Mouse (Mus musculus) kidney, postnatal 0 days (tissue): ENCODE results near the gene Grin2d. TPM values are rescaled to one million over a fixed set of nuclear protein-coding genes. Genes with fewer than 3 reads are reported as not detected.

ENCODE experiments used
- ATAC-seq: fragments of 200-750 bp; cut with Nextera tagmentation; replicated peaks from 2 replicates; pipeline ENCODE4 v1.8.0; 2017; ENCODE audit warnings: low read depth, moderate number of reproducible peaks, moderate TSS enrichment, moderate library complexity; ENCODE audit not compliant: low FRiP score
- DNase-seq: peaks from one replicate; pipeline ENCODE4 v3.0.0-alpha.2; 2016; ENCODE audit warnings: low spot score
- H3K27ac ChIP-seq: fragments of 300-500 bp; sonication (generic); 2 replicates; pipeline ENCODE4 v1.5.1; 2014; ENCODE audit warnings: mild to moderate bottlenecking
- H3K27me3 ChIP-seq: fragments of 300-500 bp; sonication (generic); 2 replicates; pipeline ENCODE4 v1.6.1; 2014; ENCODE audit warnings: low read length, mixed read lengths; ENCODE audit not compliant: insufficient read depth
- H3K36me3 ChIP-seq: fragments of 300-500 bp; sonication (generic); 2 replicates; pipeline ENCODE4 v1.6.1; 2014; ENCODE audit warnings: low read length, mixed read lengths; ENCODE audit not compliant: insufficient read depth
- H3K4me1 ChIP-seq: fragments of 300-500 bp; sonication (generic); replicated peaks from 2 replicates; pipeline ENCODE4 v1.6.1; 2014; ENCODE audit warnings: antibody characterized with exemption, low read length, mixed read lengths; ENCODE audit not compliant: insufficient read depth
- H3K4me2 ChIP-seq: fragments of 300-500 bp; sonication (generic); 2 replicates; pipeline ENCODE4 v1.6.1; 2014; ENCODE audit warnings: mild to moderate bottlenecking, low read length, moderate library complexity, mixed read lengths
- H3K4me3 ChIP-seq: fragments of 300-500 bp; sonication (generic); replicated peaks from 2 replicates; pipeline ENCODE4 v1.5.1; 2014; ENCODE audit warnings: low read depth, low read length
- H3K9ac ChIP-seq: fragments of 300-500 bp; sonication (generic); 2 replicates; pipeline ENCODE4 v1.6.1; 2014; ENCODE audit warnings: low read depth, low read length
- H3K9me3 ChIP-seq: fragments of 300-500 bp; sonication (generic); replicated peaks from 2 replicates; pipeline ENCODE4 v1.6.1; 2016; ENCODE audit warnings: low read length, inconsistent platforms, mixed read lengths
- CTCF ChIP-seq: IDR thresholded peaks from 2 replicates; pipeline ENCODE4 v1.5.1; 2016; ENCODE audit warnings: antibody characterized with exemption, low read depth, mild to moderate bottlenecking, moderate library complexity
- WGBS: fragments of 180-500 bp; shearing (Covaris S2); extraction: QIAGEN DNeasy Blood & Tissue Kit; methylation state at CpG from one replicate; pipeline ENCODE4 v1.1.7; 2014; 5-methylcytosine and 5-hydroxymethylcytosine counted together
- polyA plus RNA-seq: library from polyadenylated mRNA; unstranded; fragments of >200 nt; fragmentation: Nextera tagmentation; extraction: Ambion mirVana; gene quantifications from 2 replicates; pipeline ENCODE4 v1.2.1, GENCODE M21; 2015

The Grin2d gene
- polyA plus RNA-seq, 1 experiment from 2014 or later, result 0.32 TPM

- whole genome bisulfite sequencing, result 73% methylated on average over 12 of the region's 12 CpGs
- DNase-seq (no peak), ATAC-seq (no peak)
- no peak overlapping the region for H3K4me3 ChIP-seq
- 0 out of 2 replicates have a peak, but pooled peaks cover 6% of the 10 kb centered on the region for H3K4me1 ChIP-seq
- H3K4me2 ChIP-seq, result no peak overlapping the region
- no peaks in the 10 kb centered on the region for H3K27me3 ChIP-seq
- no peak overlapping the region for H3K9ac ChIP-seq
- H3K27ac ChIP-seq, result no peak overlapping the region
- TF ChIP-seq CTCF, result no peak
- no peaks in the 10 kb centered on the region for H3K36me3 ChIP-seq
- no peaks in the 10 kb centered on the region for H3K9me3 ChIP-seq
Observed at GRCm38 (mm10) chr7:45853089-45853488, 25.1 kb downstream of the Grin2d start.

- H3K4me1 ChIP-seq, result no peaks in the 10 kb centered on the region
- TF ChIP-seq CTCF, result no peak
- no peaks in the 10 kb centered on the region for H3K36me3 ChIP-seq
- no peak overlapping the region for H3K27ac ChIP-seq
- H3K4me2 ChIP-seq, result no peak overlapping the region
- ATAC-seq (no peak), DNase-seq (no peak)
- H3K4me3 ChIP-seq, result no peak overlapping the region
- no peaks in the 10 kb centered on the region for H3K9me3 ChIP-seq
- no peaks in the 10 kb centered on the region for H3K27me3 ChIP-seq
- 71% methylated on average over 3 of the region's 3 CpGs for WGBS
- H3K9ac ChIP-seq, result no peak overlapping the region
Observed at GRCm38 (mm10) chr7:45850661-45851060, 27.5 kb downstream of the Grin2d start.

GRCm38 (mm10) chr7:45848447-45849027, 29.6 kb downstream of the Grin2d start:
- H3K4me1 ChIP-seq, result no peaks in the 10 kb centered on the region
- DNase-seq (no peak), ATAC-seq (no peak)
- no peaks in the 10 kb centered on the region for H3K27me3 ChIP-seq
- no peak for TF ChIP-seq CTCF
- no peaks in the 10 kb centered on the region for H3K36me3 ChIP-seq
- no peak overlapping the region for H3K4me3 ChIP-seq
- H3K27ac ChIP-seq, result no peak overlapping the region
- WGBS, result 18% methylated on average over 6 of the region's 6 CpGs
- H3K9ac ChIP-seq, result no peak overlapping the region
- no peak overlapping the region for H3K4me2 ChIP-seq
- H3K9me3 ChIP-seq, result no peaks in the 10 kb centered on the region

- WGBS, result 88% methylated on average over 10 of the region's 10 CpGs
- H3K36me3 ChIP-seq, result no peaks in the 10 kb centered on the region
- no peak overlapping the region for H3K9ac ChIP-seq
- DNase-seq (no peak), ATAC-seq (no peak)
- no peaks in the 10 kb centered on the region for H3K27me3 ChIP-seq
- no peaks in the 10 kb centered on the region for H3K4me1 ChIP-seq
- no peak overlapping the region for H3K27ac ChIP-seq
- H3K4me2 ChIP-seq, result no peak overlapping the region
- H3K4me3 ChIP-seq, result no peak overlapping the region
- no peaks in the 10 kb centered on the region for H3K9me3 ChIP-seq
- TF ChIP-seq CTCF, result no peak
Observed at GRCm38 (mm10) chr7:45842950-45843744, 35.0 kb downstream of the Grin2d start.

- H3K4me3 ChIP-seq, result peak overlapping the region; percentile 29
- no peaks in the 10 kb centered on the region for H3K9me3 ChIP-seq
- peaks cover under 1% of the 10 kb centered on the region; the same call in 1 of the 2 replicates for H3K36me3 ChIP-seq
- peak overlapping the region; percentile 47 for H3K9ac ChIP-seq
- H3K4me1 ChIP-seq, result peaks cover 20% of the 10 kb centered on the region
- peaks cover 33% of the 10 kb centered on the region for H3K27me3 ChIP-seq
- no peak overlapping the region for H3K27ac ChIP-seq
- WGBS, result 7% methylated on average over 13 of the region's 31 CpGs
- DNase-seq, result no peak
- no peak for TF ChIP-seq CTCF
- ATAC-seq, result no peak
- peak overlapping the region; percentile 55 for H3K4me2 ChIP-seq
Observed at GRCm38 (mm10) chr7:45833924-45834323, 44.3 kb downstream of the Grin2d start.

GRCm38 (mm10) chr7:45833148-45833790, 44.9 kb downstream of the Grin2d start:
- H3K4me3 ChIP-seq, result peak overlapping the region; percentile 29
- 0 out of 2 replicates have a peak, but pooled peaks have one; percentile 15 for ATAC-seq
- H3K27ac ChIP-seq, result no peak overlapping the region
- 1% methylated on average over 65 of the region's 86 CpGs for WGBS
- peaks cover 6% of the 10 kb centered on the region; the same call in 1 of the 2 replicates for H3K36me3 ChIP-seq
- peak overlapping the region; percentile 55 for H3K4me2 ChIP-seq
- no peak for TF ChIP-seq CTCF
- no peak for DNase-seq
- H3K4me1 ChIP-seq, result peaks cover 20% of the 10 kb centered on the region
- H3K27me3 ChIP-seq, result peaks cover 33% of the 10 kb centered on the region
- no peaks in the 10 kb centered on the region for H3K9me3 ChIP-seq
- peak overlapping the region; percentile 47; the same call in 1 of the 2 replicates for H3K9ac ChIP-seq
